Mouse (Mus musculus): ENCODE data around the gene Dars.

Gene Dars

DNA sequence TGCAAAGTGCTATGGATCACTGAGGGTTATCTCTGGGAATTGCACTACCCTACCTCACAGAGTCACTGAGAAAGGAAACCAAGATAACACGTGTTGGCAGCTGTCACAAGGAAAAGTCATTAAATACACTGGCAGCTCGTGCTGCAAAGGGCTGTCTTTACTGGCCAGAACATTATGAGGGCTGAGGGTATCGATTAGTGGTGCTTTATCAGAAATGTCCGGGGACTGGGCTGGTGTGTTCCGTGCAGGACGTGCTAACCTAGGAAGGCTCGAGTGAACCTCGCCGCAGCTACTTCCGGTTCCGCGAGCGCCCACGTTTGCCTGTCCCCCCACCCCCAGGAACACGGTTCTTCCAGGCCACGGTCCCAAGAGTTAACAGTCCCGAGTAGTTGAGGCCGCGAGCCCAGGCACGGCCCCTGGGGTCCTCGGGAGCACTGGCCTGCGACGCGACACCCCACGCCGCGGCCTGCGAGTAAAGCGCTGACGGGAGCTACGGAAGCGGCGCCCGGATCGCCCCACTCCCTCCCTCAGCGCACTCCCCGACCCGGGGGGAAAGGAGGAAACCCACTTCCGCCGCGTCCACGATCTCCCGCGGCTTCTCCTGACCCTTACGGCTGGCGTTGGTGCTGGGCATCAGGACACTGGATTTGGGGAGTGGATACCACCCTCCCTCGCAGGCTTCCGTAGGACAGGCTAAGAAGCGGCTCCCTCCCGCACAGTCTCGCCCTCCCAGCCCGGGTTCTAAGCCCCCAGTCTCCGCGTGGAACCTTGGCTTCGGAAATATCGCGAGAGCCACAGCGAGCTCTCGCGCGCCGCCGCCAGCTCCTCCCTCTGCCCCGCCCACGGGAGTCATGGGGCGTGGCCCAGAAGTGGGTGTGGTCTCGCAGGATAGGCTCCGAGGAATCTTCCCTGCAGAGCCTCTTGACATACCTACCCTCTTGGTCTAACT is at the start of gene Dars:
Dars (minus strand) TSS at position 785 of the 949 bp plus-strand sequence.
- CTCF ChIA-PET = no interaction called here

DNA sequence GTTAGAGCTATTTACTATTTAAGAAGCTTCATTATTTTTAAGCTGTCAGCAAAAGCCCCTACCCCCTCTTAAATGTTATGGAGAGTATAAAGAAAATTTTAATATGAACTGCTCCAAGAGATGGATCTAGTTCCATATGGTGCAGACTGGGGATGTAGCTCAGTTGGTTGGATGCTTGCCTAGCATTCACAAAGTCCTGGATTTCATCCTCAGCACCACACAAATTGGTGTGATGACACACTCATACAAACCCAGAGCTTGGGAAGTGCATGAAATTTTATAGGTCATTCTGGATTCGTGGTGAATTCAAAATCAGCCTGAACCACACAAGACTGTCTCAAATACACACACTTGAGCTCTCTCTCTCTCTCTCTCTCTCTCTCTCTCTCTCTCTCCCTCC is 49.7 kb upstream of the Dars start:
- CTCF ChIA-PET = no interaction called here

DNA sequence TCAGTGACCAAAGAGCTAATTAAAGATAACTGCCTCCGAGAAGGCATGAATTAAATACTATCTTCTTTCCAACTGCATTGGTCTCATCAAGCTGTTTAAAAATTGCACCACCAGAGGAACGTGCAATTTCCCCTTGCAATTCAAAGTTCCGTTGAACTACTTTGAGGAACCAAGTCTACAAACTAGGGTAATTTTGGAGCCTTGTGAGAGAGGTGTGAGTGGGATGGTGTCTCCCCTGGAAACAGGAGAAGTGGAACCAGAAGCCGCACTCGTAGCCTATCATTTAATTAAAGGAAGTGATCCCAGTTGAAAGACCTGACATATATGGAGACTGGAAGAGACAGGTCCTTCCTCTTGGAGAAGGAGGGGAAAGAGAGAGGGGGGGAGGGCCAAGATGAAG is 46.3 kb upstream of the Dars start:
- CTCF ChIA-PET = no interaction called here

DNA sequence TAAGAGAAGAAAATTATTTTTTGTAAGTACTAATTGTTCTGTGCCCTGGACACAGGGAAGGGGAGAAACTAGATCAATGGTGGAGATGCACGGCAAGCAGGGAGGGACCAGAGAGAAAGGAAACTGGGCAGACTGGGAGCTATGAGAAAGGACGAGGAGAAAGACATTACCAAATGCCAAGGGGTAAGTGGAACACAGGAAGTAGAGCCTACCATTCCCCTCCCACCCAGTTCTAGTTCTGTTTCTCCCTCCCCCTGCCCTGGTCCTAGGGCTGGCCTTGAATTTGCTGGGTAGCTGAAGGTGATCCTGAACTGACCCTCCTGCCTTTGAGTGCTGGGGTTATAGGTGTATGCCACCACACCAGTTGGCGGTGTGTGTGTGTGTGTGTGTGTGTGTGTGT is 45.2 kb upstream of the Dars start:
- CTCF ChIA-PET = interaction anchor here (0.7 kb wide), 1 partner anchor 1406 kb away, joined by 5 read pairs; no protein-coding TSS in a partner anchor

DNA sequence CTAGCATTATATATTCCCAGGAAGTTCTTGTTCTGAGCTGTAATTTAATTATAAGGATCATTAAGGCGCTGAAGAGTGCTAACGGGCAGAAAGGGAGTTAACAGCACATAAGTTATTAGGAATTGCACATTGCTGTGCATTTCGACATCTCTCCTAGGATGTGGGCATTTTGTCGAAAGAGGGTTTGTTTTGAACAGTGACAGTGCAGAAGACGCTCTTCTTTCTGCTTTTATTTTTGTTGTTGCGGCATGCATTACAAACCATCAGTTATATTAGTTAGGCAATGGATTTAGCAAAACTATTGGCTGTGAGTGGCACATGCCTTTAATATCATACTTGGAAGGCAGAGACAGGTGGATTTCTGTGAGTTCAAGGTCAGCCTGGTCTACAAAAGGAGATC is 43.6 kb upstream of the Dars start:
- CTCF ChIA-PET = no interaction called here

DNA sequence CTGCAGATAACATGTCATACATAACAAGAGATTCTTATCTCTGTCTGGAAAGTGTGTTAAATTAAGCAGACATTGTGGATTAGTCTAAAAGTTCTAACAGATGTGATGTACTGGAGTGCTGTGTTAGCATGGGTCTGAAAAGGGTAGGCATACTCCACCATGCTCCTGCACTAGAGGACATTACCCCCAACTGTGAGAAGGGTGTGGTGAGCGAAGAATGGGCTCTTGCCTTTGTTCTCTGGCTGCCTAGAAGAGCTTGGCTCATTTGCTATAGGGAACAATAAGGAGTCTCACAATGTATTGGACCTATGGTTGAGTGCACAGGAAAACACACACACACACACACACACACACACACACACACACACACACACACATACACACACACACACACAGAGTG is 42.3 kb upstream of the Dars start:
- CTCF ChIA-PET = no interaction called here

DNA sequence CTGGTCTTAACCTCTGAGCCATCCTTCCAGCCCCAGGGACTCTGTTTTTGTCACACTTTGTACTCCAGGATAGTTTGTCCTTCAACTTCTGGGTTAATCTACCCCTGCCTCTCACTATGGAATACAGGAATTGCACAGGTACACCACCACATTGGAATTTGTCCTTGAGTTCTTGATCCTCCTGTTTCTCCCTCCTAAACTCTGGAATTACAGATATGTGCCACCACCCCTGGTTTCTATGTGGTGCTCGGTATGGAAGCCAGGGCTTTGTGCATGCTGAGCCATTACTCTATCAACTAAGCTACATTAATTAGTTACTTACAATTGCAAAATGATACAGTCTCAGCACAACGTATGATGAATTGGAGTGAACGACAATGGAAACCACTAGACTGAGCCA is 41.8 kb upstream of the Dars start:
- CTCF ChIA-PET = no interaction called here

DNA sequence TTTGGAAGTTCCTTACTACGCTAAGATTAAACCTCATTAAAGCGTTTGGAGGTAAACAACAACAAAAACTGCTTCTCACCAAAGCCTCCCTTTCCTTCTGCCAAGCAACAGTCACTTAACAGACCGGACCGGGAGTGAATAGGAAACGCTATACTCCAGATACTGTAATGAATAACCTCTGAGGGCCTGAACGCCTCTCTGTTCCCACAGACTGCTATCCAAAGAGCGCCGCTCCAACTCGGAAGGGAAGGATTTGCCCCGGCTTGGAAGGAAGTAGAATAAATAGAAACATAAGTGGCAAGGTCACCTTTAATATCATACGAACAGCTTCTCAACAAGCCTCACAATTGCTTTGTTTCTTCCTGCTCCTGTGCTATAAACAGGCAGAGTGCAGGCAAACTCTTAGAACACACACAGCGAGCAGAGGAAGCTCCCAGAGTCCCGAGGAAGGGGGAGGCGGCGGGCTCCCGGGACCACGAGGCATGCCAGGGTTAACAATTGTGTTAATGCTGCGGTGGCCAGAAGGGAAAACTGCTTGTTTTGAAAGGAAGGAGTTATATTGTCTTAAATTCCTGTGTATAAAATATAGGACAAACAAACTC is 39.8 kb upstream of the Dars start:
- CTCF ChIA-PET = no interaction called here

DNA sequence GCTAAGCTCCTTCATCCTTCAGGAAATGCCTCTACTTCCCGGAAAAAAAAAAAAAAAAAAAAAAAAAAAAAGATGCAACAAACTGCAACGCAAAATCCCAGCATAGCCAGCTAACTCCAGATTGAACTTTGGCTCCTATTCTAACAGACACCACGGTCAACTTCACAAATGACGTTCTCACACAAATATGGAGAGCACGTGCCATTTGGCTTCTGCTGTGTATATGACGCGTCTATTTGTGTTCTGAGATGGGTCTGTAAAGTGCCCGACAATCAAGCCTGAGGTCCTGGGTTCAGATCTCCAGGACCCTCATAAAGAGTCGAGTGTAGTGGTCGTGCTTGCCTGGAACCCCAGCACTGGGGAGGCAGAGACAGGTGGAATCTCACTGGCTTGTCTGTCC is 39.1 kb upstream of the Dars start:
- CTCF ChIA-PET = no interaction called here

DNA sequence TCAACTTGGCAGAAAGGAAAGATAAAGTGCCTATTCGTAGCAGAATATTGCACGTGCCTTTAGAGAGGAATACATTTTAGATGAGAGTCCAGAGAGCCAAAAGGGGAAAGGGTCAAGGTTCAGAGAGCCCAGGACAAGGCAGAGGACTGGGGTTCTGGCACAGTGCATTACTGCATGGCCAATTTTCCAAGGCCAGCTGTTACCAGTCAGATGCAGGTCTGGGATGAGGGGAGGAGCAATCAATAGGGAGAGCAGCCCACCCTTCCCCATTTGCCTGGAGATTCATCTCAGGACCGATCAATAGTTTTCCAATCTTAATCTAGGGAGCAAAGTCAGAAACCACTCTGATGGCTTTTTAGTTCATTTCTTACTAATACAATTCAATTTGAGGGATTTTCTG is 35.0 kb upstream of the Dars start:
- CTCF ChIA-PET = no interaction called here

DNA sequence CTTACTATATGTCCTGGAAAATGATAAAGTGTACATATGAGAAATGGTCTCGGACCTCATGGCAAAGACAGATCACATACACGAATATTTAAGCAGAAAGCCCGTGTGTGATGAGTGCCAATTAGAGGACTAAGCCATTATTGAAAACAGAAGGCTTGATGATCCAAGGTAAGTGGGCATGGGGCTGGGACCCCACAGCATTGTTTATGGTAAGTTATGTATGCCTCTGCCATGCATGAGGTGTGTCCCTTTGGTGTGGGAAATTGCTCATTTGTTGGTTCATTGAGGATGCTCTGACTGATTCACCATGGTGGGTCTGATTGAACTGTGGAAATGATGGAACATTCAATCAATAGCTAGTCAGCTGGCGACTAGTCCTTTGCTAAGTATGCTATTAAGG is 34.0 kb upstream of the Dars start:
- CTCF ChIA-PET = interaction anchor here (0.6 kb wide), 1 partner anchor 64 kb away, joined by 3 read pairs; no protein-coding TSS in a partner anchor

DNA sequence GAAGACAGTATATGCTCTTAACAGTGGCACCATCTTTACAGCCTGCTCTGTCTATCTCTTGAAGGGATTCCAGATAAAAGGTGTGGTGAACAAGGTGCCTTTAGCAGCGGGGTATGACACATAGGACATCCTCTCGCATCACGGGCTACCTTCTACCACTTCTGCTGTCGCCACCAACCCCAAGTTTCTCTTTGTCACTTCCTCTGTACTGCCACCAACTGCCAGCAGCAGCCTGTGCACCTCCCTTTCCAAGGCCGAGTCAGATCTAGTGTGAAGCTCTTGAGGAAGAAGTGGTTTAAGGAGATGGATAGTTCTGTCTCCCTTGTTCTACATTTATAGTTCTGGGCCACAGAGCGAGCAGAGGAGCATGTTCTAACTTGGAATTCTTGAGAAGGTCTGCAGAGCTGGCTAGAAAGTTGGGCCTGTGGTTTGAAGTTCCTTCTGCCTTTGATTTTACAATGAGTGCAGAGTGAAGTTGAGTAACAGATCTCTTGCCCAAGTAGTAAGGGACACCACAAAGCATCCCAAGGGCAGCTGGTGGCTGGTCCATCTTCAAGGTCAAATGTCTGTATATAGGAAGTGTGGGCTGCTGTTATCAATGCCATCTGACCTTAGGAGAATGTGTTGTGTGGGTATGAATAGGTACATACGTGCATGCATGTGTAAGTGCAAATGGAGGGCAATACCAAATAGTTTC is 30.2 kb upstream of the Dars start:
- CTCF ChIA-PET = interaction anchor here (0.7 kb wide), 1 partner anchor 11 kb away, joined by 3 read pairs; no protein-coding TSS in a partner anchor

DNA sequence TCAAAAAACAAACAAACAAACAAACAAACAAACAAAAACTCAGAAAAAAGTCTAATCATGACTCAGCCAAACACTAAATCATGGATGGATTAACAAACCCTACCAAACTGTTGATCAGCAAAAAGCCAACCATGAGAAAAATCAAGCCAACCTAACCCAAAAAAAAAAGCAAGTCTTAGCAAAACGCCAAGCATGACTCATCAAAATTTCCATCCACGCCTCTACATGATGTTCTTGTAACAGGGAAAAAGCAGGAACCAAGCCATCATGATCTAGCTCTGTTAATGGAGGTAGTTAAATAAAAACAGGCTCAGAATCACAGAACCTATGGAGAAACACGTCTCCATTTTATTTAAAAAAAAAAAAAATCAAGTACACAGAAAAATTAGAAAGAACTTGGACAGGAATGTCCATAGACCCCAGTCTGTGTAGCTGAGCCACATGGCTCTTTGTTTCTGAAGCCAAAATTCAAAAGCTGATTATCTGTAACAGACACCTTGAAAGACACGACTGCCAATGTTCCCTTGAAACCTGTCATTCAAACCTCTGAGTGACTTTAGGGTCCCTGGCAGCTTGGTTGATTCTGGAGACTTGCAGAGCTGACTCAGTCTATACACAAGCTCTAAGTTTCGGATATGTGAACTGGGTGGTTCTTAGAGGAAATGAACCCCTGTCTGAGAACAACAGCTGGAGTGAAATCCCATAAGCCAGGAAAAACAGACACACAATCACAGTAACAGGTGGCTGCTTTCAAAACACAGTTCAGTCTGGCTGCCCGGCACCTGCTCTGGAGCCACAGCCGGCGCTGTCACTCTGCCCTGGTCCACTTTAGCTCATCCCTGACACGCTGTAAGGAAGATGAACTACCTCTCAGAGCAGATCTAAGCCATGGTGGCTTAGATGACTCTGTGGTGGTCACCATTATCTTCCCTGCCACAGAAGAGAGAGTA is 27.0 kb upstream of the Dars start:
- CTCF ChIA-PET = interaction anchor here (0.7 kb wide), 1 partner anchor 288 kb away, joined by 3 read pairs; no protein-coding TSS in a partner anchor

DNA sequence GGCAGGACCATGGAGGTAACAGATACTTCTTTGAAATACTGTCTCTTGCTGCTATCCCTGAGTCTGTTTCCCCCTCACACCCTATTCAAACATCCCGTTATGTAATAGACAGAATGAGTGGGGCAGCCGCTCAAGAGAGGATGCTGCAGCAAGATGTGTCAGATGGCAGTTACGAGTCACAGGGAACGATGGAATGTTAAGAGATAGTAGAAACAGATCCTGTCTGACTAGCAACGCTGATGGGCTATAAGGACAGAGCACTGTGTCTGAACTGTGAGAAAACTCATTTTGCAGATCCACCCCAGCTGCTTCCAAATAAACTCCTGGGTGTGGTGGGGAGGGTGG is 23.9 kb upstream of the Dars start:
- CTCF ChIA-PET = no interaction called here

DNA sequence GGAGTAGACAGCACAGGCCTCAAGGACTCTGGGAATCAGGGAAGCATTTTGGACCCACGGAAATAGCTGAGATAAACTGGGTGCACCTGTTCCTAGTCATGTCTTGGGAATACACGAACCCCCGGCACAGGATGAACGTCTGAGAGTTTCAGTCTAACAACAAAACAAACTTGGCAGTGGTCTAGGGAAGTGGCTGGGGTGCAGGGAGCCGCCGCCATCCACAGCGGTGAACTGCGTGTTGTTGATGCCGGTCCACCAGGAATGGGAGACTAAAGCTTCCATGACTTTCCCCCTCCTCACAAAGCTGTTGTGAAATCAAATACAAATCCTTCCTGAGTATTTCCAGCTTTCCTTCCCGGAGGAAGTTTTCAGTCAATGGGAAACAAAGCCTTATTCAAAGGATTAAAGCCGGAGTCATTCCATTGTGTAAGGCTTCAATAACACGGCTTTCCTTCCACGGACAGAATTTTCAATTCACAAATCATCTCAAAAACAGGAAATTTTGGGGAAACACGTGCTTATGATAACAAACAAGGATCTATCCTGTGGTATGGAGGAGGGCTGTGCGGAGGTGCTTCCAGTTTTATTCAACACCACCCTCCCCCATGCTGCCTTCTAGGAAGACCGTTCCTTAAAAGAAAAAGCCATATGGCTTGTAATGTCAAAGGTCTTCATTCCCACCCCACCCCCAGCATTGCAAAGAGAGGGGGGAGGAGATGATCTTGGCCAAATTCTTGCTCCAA is 23.4 kb upstream of the Dars start:
- CTCF ChIA-PET = no interaction called here

DNA sequence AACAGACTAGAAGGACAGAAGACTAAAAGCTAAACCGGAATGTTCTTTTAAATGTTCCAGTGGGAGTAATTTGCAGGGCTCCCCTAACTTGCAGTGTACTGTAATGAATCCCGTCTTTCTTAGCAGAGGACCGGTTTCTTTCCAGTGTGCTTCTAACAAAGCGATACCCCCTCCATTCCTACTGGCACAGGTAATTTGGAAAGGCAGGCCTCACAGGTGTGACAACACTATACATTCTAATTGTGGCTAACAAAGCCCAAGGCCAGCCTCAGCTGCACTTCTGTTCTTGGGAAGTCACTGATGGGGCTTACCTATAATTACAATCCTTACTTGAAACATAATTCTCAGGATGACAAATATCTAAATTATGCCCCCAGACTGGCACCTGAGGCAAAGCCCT is 22.4 kb upstream of the Dars start:
- CTCF ChIA-PET = interaction anchor here (0.7 kb wide), 1 partner anchor 53 kb away, joined by 3 read pairs; no protein-coding TSS in a partner anchor

DNA sequence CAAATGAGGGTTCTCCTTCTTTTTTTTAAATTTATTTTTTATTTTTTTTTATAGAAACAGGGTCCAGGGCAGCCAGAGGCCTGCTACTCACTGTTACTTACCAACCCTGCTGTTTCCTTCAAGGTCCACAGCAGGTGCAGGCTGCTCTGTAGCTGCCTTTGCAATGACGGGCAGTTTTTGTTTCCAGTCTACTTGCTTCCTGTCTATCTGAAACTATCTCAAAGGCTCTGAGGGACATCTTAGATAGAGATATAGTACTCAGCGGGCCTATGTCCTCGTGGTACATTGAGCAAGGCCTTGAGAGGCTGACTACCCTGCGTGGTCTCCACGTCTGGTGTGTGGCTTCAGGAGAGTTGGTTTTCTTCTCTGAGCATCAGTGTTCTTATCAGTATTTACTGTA is 21.4 kb upstream of the Dars start:
- CTCF ChIA-PET = no interaction called here

DNA sequence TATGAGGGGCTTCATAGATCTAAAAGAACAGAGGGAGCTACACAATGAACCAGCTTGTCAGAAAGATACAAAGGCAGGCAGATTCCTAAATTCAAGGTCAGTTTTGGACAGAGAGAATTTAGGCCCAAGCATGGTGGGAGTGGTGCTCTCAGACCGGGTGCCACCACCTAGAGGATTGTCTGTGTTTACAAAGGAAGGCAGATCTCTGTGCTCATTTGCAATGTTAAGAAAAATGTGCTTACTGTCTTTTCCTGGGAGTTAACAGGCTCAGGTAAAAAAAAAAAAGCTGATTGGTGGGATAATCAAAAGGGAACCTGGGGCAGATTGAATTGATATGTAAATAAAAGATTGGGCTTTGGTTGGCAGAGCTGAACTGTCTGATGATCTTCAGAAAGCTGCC is 20.1 kb upstream of the Dars start:
- CTCF ChIA-PET = no interaction called here

DNA sequence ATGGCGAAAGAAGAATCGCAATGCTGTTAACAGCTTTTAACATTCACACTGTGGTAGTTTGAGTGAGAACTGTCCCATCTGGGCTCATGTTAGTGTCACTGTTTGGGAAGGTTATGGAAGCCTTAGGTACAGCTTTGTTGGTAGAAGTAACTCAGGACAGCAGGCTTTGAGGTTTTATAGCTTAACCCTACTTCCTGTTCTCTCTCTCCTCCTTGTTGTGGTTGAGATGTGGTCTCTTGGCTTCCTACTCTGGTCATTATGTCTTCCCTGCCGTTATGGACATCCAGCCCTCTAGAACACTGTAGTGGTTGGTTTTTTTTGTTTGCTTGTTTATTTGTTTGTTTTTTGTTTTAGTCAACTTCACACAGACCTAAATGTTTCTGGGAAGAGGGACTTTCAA is 18.8 kb upstream of the Dars start:
- CTCF ChIA-PET = interaction anchor here (0.8 kb wide), 1 partner anchor 12 kb away, joined by 3 read pairs; no protein-coding TSS in a partner anchor

DNA sequence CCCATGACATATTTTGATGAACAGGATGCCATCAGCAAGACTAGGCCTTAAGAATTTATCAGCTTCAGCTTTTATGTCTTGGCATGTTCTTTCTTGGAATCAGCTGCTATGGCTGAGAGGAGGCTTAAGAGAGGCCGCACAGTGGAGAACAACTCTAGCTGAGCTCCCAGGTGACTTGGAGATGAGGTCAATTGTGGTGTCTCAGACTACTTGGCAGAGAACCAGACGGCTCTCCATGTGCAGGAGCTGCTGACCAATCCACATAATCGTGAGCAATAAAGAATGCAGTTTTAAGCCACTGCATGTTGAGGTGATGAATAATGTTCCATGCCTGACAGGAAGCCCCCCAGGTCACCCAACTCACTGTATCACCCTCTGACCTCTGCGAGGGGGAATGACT is 18.4 kb upstream of the Dars start:
- CTCF ChIA-PET = no interaction called here

DNA sequence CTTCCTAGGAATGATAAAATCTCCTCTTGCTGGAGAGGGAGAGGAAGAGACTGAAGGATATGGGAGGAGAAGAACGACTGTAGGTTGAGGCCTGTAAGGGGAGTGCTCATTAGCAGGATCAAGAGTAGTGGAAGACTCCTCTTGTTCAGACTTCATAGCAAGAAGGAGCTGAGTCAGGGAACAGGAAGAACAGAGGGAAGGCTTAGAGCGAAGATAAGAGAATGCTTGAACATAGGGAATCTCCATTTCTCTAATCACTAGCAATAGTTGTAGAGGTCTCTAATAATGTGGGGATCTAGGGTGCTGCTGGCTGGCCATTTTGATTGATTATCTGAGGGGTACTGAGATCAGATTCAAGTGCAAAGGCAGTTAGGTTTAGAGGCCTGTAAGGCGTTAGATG is 7.8 kb upstream of the Dars start:
- CTCF ChIA-PET = no interaction called here

Data from spleen, embryonic (tissue).